Mouse (Mus musculus) thymus, adult 2 months (tissue): Measurements from ENCODE around the gene Gpx7.

Experiments used
- CTCF ChIP-seq: fragments of 200-500 bp; IDR thresholded peaks from 2 replicates; pipeline ENCODE4 v1.5.1; 2012; ENCODE audit warnings: mild to moderate bottlenecking, control low read depth, low read length, moderate library complexity, borderline replicate concordance; ENCODE audit not compliant: control insufficient read depth, poor library complexity, insufficient read depth; ENCODE audit errors: extremely low read depth
- POLR2A ChIP-seq: fragments of 200-500 bp; IDR thresholded peaks from 2 replicates; pipeline ENCODE4 v1.6.1; 2012; ENCODE audit warnings: mild to moderate bottlenecking, low read length, control low read depth, moderate library complexity; ENCODE audit not compliant: control insufficient read depth, poor library complexity, insufficient read depth; ENCODE audit errors: extremely low read depth

DNA sequence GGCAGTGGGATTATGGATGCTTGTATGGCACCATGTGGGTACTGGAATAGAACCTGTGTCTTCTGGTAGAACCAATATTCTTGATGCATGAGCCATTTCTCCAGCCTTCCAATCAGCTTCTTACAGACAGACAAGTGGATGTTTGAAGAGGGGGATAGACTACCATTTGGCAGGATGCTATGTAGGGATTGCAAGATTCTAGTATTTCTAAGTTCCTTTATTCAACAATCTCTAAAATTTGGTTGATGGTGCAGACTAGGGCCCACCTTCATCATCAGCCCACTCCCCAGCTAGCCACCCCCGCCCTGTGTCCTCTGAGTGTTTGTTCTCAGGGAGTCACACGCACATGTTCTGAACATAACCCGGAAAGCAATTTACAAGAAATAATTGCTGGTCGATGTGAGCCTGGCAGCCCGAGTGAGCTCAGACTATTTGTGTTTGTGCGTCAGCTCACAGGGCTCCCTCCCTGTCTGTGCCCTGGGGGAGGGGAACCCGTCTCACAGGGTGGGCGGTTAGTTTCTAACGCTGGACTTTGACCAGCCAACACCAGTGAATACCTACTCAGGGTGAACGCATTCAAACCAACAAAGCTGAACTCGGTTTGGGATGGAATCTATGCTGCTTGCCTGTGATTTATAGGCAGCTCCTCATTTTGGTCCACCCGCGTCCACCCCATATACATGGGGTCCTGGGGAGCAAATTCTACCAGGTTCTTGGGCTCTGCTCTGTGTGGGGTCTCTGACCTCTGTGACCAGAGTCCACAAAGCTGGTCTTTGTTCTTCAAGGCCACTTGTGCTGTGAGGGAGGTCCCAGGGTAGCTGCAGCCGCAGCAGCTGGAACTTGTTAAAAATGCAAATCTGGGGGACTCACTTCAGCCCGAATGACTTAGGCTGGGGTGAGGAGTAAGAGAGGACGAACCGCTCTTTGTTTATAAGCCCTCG is 44.2 kb downstream of the Gpx7 start:
- TF ChIP-seq CTCF (no peak), POLR2A (no peak)
